Mouse (Mus musculus) lung, embryonic 14.5 days (tissue): ENCODE measurements around the gene Slc22a14. TPM values are rescaled to one million over a fixed set of nuclear protein-coding genes. Genes with fewer than 3 reads are reported as not detected.
"Not testable (repeated sequence)": the region's sequence is repeated elsewhere in the genome, so short reads cannot be mapped to it uniquely, and the experiment has no call there.

ENCODE experiments used
- ATAC-seq: fragments of 200-750 bp; cut with Nextera tagmentation; 2 replicates; pipeline ENCODE4 v1.8.0; 2017; ENCODE audit warnings: mild to moderate bottlenecking, moderate TSS enrichment, moderate library complexity; ENCODE audit not compliant: insufficient read depth
- DNase-seq: peaks from one replicate; pipeline ENCODE4 v3.0.0-alpha.2; 2015
- H3K27ac ChIP-seq: fragments of 300-500 bp; sonication (generic); 2 replicates; pipeline ENCODE4 v1.5.1; 2014; ENCODE audit warnings: low read depth, mild to moderate bottlenecking, moderate library complexity
- H3K27me3 ChIP-seq: fragments of 300-500 bp; sonication (generic); 2 replicates; pipeline ENCODE4 v1.6.1; 2014; ENCODE audit warnings: low read length, control low read depth; ENCODE audit not compliant: insufficient read depth
- H3K36me3 ChIP-seq: fragments of 300-500 bp; sonication (generic); 2 replicates; pipeline ENCODE4 v1.6.1; 2014; ENCODE audit warnings: control low read depth; ENCODE audit not compliant: insufficient read depth
- H3K4me1 ChIP-seq: fragments of 300-500 bp; sonication (generic); 2 replicates; pipeline ENCODE4 v1.6.1; 2014; ENCODE audit warnings: antibody characterized with exemption, control low read depth; ENCODE audit not compliant: insufficient read depth
- H3K4me2 ChIP-seq: fragments of 300-500 bp; sonication (generic); 2 replicates; pipeline ENCODE4 v1.6.1; 2014; ENCODE audit warnings: mild to moderate bottlenecking
- H3K4me3 ChIP-seq: fragments of 300-500 bp; sonication (generic); 2 replicates; pipeline ENCODE4 v1.5.1; 2014; ENCODE audit warnings: low read depth, low read length
- H3K9ac ChIP-seq: fragments of 300-500 bp; sonication (generic); 2 replicates; pipeline ENCODE4 v1.6.1; 2014
- H3K9me3 ChIP-seq: fragments of 300-500 bp; sonication (generic); 2 replicates; pipeline ENCODE4 v1.6.1; 2016; ENCODE audit warnings: low read depth, low read length, control low read depth
- CTCF ChIP-seq: IDR thresholded peaks from 2 replicates; pipeline ENCODE4 v1.5.1; 2016; ENCODE audit warnings: antibody characterized with exemption, low read depth
- WGBS: fragments of 180-500 bp; shearing (Covaris S2); extraction: QIAGEN DNeasy Blood & Tissue Kit; methylation state at CpG from one replicate; pipeline ENCODE4 v1.1.7; 2014; 5-methylcytosine and 5-hydroxymethylcytosine counted together
- polyA plus RNA-seq: library from polyadenylated mRNA; unstranded; fragments of >200 nt; fragmentation: Nextera tagmentation; extraction: Ambion mirVana; gene quantifications from 2 replicates; pipeline ENCODE4 v1.2.1, GENCODE M21; 2014

Slc22a14 gene
- polyA plus RNA-seq, 1 experiment from 2014 or later = not detected

DNA sequence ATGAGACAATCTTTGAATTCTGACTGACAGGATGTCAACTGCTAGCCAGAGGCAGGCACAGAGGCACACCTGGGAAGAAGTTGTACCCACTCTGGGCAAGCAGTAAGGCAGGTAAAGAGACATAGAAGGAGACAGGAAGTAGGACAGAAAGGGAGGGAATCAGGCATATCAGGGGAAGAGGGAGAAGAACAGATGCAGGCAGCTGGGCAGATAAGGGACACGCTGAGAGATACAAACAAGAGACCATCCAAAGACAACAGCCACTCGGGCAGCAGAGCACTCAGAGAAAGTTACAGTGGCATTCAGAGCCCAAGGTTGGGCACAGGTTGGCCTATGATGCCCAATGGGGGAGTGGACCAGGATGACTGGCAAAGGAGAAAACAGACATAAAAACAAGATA, 134.5 kb downstream of the Slc22a14 start:
- Histone ChIP-seq H3K36me3 (no peaks in the 10 kb centered on the region), H3K4me2 (no peak overlapping the region), H3K9me3 (no peaks in the 10 kb centered on the region), H3K9ac (no peak overlapping the region), H3K27me3 (no peaks in the 10 kb centered on the region), H3K4me1 (no peaks in the 10 kb centered on the region), H3K27ac (no peak overlapping the region), H3K4me3 (no peak overlapping the region)
- no peak for DNase-seq
- 47% methylated on average over 2 of the region's 2 CpGs for WGBS
- no peak for ATAC-seq
- no peak for TF ChIP-seq CTCF

- no peaks in the 10 kb centered on the region for H3K36me3 ChIP-seq
- no peak overlapping the region for H3K4me2 ChIP-seq
- H3K9me3 ChIP-seq = no peaks in the 10 kb centered on the region; the same call in 1 of the 2 replicates
- no peak for TF ChIP-seq CTCF
- ATAC-seq (no peak), DNase-seq (no peak)
- H3K27me3 ChIP-seq = no peaks in the 10 kb centered on the region
- H3K27ac ChIP-seq = no peak overlapping the region
- no peak overlapping the region for H3K9ac ChIP-seq
- H3K4me3 ChIP-seq = no peak overlapping the region
- 74% methylated on average over 4 of the region's 4 CpGs for WGBS
- no peaks in the 10 kb centered on the region for H3K4me1 ChIP-seq
Observed at GRCm38 (mm10) chr9:119220249-119220648, 145.1 kb downstream of the Slc22a14 start.

DNA sequence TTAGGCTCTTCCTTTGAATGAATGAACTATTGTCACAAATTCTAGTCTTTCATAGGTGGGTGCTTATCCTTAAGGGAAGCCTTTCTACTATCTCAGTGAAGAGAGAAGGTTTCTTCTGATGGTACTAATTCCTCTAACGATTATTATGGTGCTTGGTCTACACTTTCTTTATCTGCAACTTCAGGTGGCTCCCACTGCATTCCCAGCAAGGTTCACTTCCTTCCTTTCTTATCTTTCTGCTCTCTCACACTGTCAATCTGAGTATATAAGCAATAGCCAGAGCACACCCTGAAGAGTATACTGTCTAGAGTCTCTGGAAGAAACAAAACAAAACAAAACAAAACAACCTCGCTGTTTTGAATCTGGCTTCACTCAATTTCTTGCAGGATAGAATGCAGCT, 145.7 kb downstream of the Slc22a14 start:
- Histone ChIP-seq H3K4me3 (no peak overlapping the region), H3K27ac (no peak overlapping the region), H3K36me3 (no peaks in the 10 kb centered on the region), H3K4me1 (no peaks in the 10 kb centered on the region), H3K27me3 (no peaks in the 10 kb centered on the region), H3K9ac (no peak overlapping the region), H3K4me2 (no peak overlapping the region), H3K9me3 (no peaks in the 10 kb centered on the region)
- ATAC-seq (no peak), DNase-seq (no peak)
- WGBS = 82% methylated on average over 2 of the region's 2 CpGs
- no peak for TF ChIP-seq CTCF

GRCm38 (mm10) chr9:119215341-119215740, 150.0 kb downstream of the Slc22a14 start:
- H3K4me2 ChIP-seq, H3K9me3 ChIP-seq, H3K9ac ChIP-seq, DNase-seq, H3K36me3 ChIP-seq, H3K4me3 ChIP-seq, H3K27ac ChIP-seq, H3K27me3 ChIP-seq, H3K4me1 ChIP-seq, ATAC-seq: not testable (repeated sequence)
- WGBS = 75% methylated on average over 2 of the region's 2 CpGs

DNA sequence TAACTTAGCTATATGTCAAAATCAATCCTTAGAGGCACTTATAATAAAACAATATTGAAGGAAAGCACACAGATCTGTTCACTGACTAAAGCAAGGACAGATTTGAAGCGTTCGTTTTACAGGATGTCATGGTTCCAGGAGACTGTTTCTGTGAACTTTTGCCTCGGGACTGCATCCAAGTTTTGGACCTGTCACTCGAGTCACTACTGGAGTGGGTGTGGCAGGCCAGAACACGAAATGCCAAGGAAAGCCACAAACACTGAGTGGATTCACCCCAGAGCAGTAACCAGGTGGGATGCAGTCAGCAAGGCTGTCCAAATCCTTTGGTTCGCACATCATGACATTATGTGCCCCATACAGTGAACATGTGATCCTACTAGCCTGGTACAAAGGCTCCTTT, 150.8 kb downstream of the Slc22a14 start:
- no peaks in the 10 kb centered on the region for H3K4me1 ChIP-seq

DNA sequence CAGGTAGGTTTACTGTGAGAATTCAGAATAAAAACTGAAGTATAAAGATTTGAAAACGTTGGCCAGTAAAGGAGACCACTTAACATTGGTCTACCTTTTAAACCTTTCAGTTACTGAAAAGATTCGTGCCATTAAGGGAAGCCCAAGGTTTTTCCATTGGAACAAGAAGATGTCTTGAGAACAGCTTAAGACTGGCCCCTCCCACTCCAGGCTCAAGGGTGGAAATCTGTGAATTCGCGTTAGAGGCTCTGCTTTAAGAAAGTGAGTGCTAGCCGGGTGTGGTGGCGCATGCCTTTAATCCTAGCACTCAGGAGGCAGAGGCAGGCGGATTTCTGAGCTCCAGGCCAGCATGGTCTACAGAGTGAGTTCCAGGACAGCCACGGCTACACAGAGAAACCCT, 152.4 kb downstream of the Slc22a14 start:
- WGBS = 76% methylated on average over 8 of the region's 8 CpGs
- TF ChIP-seq CTCF = no peak
- no peak overlapping the region for H3K4me3 ChIP-seq
- no peaks in the 10 kb centered on the region for H3K36me3 ChIP-seq
- H3K27ac ChIP-seq = no peak overlapping the region
- ATAC-seq = no peak
- H3K9ac ChIP-seq = no peak overlapping the region
- no peaks in the 10 kb centered on the region for H3K27me3 ChIP-seq
- H3K9me3 ChIP-seq = no peaks in the 10 kb centered on the region
- no peak overlapping the region for H3K4me2 ChIP-seq
- no peak for DNase-seq
- H3K4me1 ChIP-seq = no peaks in the 10 kb centered on the region

More for the DNA sequence above, 150.8 kb downstream of the Slc22a14 start:
- Histone ChIP-seq H3K4me3 (no peak overlapping the region), H3K9me3 (no peaks in the 10 kb centered on the region), H3K4me2 (no peak overlapping the region), H3K27me3 (no peaks in the 10 kb centered on the region), H3K9ac (no peak overlapping the region), H3K36me3 (no peaks in the 10 kb centered on the region), H3K27ac (no peak overlapping the region)
- no peak for TF ChIP-seq CTCF
- DNase-seq (no peak), ATAC-seq (no peak)
- WGBS = 80% methylated on average over 6 of the region's 6 CpGs

GRCm38 (mm10) chr9:119208998-119209397, 156.4 kb downstream of the Slc22a14 start, which contains the start of gene Slc22a13:
TSS of gene Slc22a13 (minus strand) at chr9:119209098.
- H3K36me3 ChIP-seq = no peaks in the 10 kb centered on the region
- H3K4me1 ChIP-seq = no peaks in the 10 kb centered on the region
- H3K9ac ChIP-seq = no peak within 1 kb of the TSS
- no peak for DNase-seq
- no peak for TF ChIP-seq CTCF
- ATAC-seq = no peak
- H3K4me3 ChIP-seq = no peak within 1 kb of the TSS
- no peaks in the 10 kb centered on the region for H3K27me3 ChIP-seq
- no peaks in the 10 kb centered on the region; the same call in 1 of the 2 replicates for H3K9me3 ChIP-seq
- no peak within 1 kb of the TSS for H3K4me2 ChIP-seq
- 82% methylated on average over 4 of the region's 4 CpGs for WGBS
- no peak within 1 kb of the TSS for H3K27ac ChIP-seq

- DNase-seq = no peak
- no peaks in the 10 kb centered on the region for H3K36me3 ChIP-seq
- no peak overlapping the region for H3K4me2 ChIP-seq
- WGBS = 56% methylated on average over 4 of the region's 4 CpGs
- H3K4me3 ChIP-seq = no peak overlapping the region
- no peak overlapping the region for H3K9ac ChIP-seq
- ATAC-seq = no peak
- H3K27me3 ChIP-seq = no peaks in the 10 kb centered on the region
- H3K4me1 ChIP-seq = no peaks in the 10 kb centered on the region
- H3K9me3 ChIP-seq = no peaks in the 10 kb centered on the region; the same call in 1 of the 2 replicates
- H3K27ac ChIP-seq = no peak overlapping the region
- TF ChIP-seq CTCF = no peak
Observed at GRCm38 (mm10) chr9:119207113-119207512, 158.2 kb downstream of the Slc22a14 start.
